Mouse (Mus musculus) myocyte (in vitro differentiated cells): ENCODE data around the gene Med8.

Source experiments
- E2F4 ChIP-seq: IDR thresholded peaks from one replicate; pipeline ENCODE4 v1.6.1; 2011; ENCODE audit warnings: mild to moderate bottlenecking, control low read depth, moderate library complexity; ENCODE audit not compliant: insufficient read depth
- MAX ChIP-seq: IDR thresholded peaks from one replicate; pipeline ENCODE4 v1.6.1; 2011; ENCODE audit warnings: low read depth, mild to moderate bottlenecking, control low read depth
- POLR2A ChIP-seq: IDR thresholded peaks from one replicate; pipeline ENCODE4 v1.6.1; 2011; ENCODE audit warnings: low read depth, mild to moderate bottlenecking, control low read depth, moderate library complexity; ENCODE audit not compliant: insufficient read length
- SRF ChIP-seq: IDR thresholded peaks from one replicate; pipeline ENCODE4 v1.6.1; 2011; ENCODE audit warnings: low read depth; ENCODE audit not compliant: control insufficient read depth, insufficient read length
- TCF12 ChIP-seq: IDR thresholded peaks from one replicate; pipeline ENCODE4 v1.6.1; 2011; ENCODE audit warnings: mild to moderate bottlenecking, control low read depth; ENCODE audit not compliant: poor library complexity, insufficient read depth, severe bottlenecking
- TCF3 ChIP-seq: IDR thresholded peaks from one replicate; pipeline ENCODE4 v1.6.1; 2011; ENCODE audit warnings: low read depth, control low read depth; ENCODE audit not compliant: insufficient read length

DNA sequence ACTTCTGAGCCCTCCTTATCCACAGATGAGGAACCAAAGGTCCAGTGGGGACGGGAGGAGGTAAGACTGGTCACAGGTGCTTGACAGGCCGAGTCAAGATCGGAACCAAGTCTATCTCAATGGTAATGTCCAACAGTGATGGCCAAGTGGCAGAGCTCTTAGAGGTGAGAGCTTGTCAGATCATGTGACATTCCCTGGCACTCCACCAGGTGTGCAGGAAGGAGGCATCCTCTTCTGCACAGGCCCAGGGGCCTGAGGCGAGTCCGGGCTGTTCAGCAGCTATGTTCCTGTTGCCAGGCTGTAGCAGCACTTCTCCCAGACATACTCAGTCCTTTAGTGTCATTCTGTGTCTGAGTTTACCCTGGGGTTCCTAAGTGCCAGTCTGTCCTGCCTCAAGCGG lies 46.3 kb upstream of the Med8 start:
- TF ChIP-seq E2F4 (no peak), POLR2A (no peak), TCF12 (no peak), MAX (no peak), SRF (no peak), TCF3 (no peak)
